Mouse (Mus musculus) E14TG2a.4 (cell line): ENCODE data around the gene Eya2.
"Not testable (repeated sequence)": the region's sequence is repeated elsewhere in the genome, so short reads cannot be mapped to it uniquely, and the experiment has no call there.

Source experiments
- CTCF ChIP-seq: conservative IDR thresholded peaks from 2 replicates; pipeline ENCODE4 v1.5.1; 2014; ENCODE audit warnings: low read length
- NANOG ChIP-seq: IDR thresholded peaks from 2 replicates; pipeline ENCODE4 v1.6.1; 2014; ENCODE audit warnings: borderline replicate concordance, low read length, mixed read lengths
- POU5F1 ChIP-seq: IDR thresholded peaks from 2 replicates; pipeline ENCODE4 v1.6.1; 2014; ENCODE audit warnings: low read length, borderline replicate concordance

DNA sequence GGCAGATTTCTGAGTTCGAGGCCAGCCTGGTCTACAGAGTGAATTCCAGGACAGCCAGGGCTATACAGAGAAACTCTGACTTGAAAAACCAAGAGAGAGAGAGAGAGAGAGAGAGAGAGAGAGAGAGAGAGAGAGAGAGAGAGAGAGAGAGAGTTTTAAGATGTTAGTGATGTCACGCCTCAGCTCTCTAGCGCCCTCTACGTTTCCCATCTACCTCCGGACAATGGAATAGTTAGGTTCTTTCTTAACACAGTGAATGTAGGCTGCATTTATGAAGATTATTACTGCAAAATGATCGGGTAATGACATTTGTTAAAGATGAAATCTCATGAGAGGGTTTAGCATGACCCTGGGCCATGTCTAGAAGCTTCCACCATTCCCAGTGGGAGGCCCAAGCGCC, 44.4 kb upstream of the Eya2 start:
- TF ChIP-seq CTCF = peak; percentile 66
- not testable (repeated sequence) for TF ChIP-seq POU5F1, NANOG
